Mouse (Mus musculus) bone marrow, adult 2 months (tissue): Measurements from ENCODE around the gene Kcnmb1.

Experiments
- CTCF ChIP-seq: fragments of 200-500 bp; IDR thresholded peaks from 2 replicates; pipeline ENCODE4 v1.5.1; 2011; ENCODE audit warnings: low read length, control low read depth; ENCODE audit not compliant: control insufficient read depth, insufficient read depth
- POLR2A ChIP-seq: fragments of 200-500 bp; IDR thresholded peaks from 2 replicates; pipeline ENCODE4 v1.6.1; 2011; ENCODE audit warnings: low read depth, mild to moderate bottlenecking, control low read depth, low read length, borderline replicate concordance; ENCODE audit not compliant: control insufficient read depth

DNA sequence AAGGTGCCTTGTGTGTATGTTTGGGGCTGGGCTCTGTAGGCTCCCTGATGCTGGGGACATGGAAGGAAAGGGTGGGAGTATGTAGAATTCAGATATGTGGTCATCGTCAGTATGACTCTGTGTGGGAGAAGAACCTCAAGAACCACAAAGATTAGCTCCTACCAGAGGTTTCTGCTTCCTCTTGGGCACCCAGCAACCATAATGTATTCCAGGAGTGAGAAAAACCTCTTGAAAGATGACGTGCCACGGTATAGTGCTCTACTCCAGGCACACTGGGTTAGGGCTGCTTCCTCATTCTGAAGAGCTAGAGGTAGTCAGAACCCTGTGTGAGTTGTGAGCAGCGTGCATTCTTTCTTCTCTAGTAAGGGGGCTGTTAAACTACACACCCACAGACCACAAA lies 4.9 kb downstream of the Kcnmb1 start:
- TF ChIP-seq POLR2A (no peak), CTCF (no peak)
